Mouse (Mus musculus) c-Kit-positive CD71-negative TER-119-negative erythroid progenitor cells, embryonic 14.5 days (primary cell): Measurements from ENCODE around the gene Atf7ip.
A peak's percentile ranks its signal among the peaks of the same experiment; 100 is the strongest.
"Not testable (repeated sequence)": the region's sequence is repeated elsewhere in the genome, so short reads cannot be mapped to it uniquely, and the experiment has no call there.

Experiments
- DNase-seq: peaks from one replicate; pipeline ENCODE4 v3.0.0-alpha.2; 2013; ENCODE audit warnings: low read depth

The Atf7ip gene

GRCm38 (mm10) chr6:136505867-136506266 lies at the start of gene Atf7ip:
Gene Atf7ip (plus strand): TSS chr6:136506167.
- DNase-seq, result not testable (repeated sequence)

DNA sequence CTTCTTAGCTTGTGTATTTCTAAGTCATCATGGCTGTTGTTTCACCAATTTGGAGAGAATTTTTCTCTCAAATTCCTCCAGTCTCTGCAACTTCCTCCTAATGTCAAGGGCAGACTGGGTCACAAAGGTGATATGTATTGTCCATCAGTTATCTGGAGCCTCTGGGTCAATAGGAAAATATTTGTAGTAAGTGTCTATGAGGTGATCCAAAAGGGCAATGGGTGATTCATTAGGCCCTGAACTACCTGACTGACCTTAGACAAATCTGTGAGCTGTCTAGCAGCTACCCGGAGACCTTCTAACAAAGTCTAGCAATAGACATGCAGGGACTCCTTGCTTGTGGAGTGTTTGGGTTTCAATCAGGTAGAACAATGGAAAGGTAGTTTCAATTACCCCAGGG lies 49.7 kb upstream of the Atf7ip start:
- no peak for DNase-seq

DNA sequence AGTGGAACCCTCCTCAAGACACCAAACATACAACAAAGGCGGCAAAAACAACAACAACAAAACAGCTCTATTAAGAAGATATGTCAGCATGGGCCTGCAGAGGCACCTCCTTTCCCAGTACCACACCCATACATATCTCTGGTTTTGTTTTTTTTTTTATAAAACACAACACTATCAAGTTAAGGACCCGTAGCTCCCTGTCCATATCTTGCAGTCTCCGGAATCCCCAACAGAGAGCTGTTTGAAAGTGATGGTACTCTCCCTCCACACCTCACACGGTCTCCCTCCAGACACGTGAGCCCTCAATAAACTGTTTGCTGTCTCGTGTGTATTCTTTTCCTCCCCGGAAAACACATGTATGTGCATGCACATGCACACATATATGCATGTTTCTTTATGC lies 46.8 kb upstream of the Atf7ip start:
- no peak for DNase-seq

DNA sequence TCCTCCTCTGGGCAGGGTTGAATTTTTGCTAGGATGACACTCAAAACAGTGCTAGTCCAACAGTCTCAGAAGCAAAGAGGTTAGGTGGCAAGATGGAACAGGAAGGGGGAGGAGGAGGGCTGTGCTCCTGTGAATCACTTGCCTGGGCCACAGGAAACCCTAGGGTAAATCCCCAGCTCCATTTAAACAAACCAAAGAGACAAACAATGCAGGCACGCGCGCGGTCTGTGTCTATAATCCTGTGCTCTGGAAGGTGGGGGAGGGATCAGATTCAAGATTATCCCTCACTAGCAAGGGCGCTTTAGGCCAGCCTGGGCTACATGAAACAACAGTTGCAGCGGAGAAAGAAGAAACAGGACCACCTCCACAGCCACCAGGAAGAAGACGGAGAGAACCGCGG lies 42.5 kb upstream of the Atf7ip start:
- no peak for DNase-seq

- no peak for DNase-seq
Measured at GRCm38 (mm10) chr6:136464121-136464621, 41.8 kb upstream of the Atf7ip start.

DNA sequence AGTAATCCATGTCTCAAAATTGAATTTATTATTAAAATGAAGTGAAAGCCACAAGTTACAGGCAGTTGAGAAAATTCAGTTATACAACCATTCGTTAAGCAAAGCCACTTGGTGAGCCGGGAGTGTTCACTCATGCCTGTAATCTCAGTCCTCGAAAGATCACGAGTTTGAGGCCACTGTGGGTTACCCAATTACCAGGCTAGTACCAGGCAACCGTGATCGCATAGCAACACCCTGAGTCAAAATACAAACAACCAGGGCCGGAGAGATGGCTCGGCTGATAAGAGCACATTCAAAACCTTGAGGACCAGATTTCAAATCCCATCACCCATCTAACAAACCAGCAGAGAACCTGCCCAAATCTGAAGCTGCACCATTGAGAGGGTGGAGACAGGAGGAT lies 40.9 kb upstream of the Atf7ip start:
- DNase-seq, result no peak

GRCm38 (mm10) chr6:136465959-136466381 lies 40.0 kb upstream of the Atf7ip start:
- DNase-seq, result no peak

- DNase-seq, result peak; percentile 87
Measured at GRCm38 (mm10) chr6:136466956-136467750, 38.8 kb upstream of the Atf7ip start.

DNA sequence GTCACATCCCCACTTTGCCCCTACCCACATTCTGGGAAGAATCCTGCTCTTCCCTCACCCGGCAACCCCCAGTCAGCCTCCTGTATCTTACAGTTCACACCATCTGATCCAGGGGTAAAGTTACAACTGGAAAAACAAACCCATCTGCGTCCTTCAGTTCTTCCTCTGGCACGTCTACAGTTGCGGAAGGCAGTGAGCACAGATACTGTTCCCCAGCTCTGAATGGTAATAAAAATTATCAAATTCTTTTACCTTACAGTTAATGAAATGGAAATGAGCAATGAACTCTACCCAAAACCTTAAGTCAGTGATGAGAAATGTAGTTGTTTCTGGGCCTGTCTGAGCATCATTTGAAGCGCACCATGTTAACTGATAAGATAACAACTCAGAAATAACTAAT lies 38.1 kb upstream of the Atf7ip start:
- no peak for DNase-seq

DNA sequence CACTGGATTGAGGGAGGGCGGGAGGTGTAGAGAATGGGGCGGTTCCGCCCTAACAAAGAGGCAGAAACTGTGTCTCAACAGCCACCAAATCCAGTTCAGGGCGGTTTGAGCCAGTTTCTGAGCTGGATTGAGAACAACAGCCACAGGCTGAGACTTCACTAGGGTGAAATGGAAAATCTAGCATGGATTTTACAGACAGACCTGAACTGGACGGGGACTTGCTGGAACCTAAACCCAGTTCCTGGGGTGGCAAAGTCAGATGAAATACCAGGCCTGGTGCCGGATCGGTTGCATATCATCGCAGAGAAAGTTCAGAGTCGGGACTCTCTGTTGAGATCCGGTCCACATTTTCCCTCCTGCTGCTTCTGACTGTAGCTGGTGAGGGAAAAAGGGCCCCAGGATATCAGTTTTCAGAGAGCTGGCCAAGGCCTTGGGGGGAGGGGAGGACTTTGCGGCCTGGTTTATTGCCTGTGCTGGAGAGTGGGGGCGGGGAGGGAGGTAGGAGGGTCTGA lies 37.5 kb upstream of the Atf7ip start:
- peak; percentile 97 for DNase-seq

GRCm38 (mm10) chr6:136468974-136469792 lies 36.8 kb upstream of the Atf7ip start:
- DNase-seq, result no peak

DNA sequence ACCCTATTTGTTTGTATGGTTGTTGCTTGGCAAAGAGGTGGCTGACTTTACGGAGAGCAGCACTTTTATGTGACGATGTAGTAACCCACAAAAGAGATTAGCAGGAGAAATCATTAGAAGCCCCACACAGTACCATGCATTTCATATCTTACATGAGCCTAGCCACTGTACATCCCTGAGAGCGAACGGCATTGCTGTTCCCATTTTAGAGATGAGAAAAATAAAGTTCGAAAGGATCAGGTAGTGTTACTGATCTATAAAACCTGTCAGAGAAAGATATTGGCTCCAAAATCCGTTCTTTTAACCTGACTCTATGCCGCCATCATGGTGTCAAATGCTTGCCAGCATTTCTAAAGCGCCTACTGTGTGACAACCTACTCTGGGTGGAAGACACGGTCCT lies 36.2 kb upstream of the Atf7ip start:
- no peak for DNase-seq

DNA sequence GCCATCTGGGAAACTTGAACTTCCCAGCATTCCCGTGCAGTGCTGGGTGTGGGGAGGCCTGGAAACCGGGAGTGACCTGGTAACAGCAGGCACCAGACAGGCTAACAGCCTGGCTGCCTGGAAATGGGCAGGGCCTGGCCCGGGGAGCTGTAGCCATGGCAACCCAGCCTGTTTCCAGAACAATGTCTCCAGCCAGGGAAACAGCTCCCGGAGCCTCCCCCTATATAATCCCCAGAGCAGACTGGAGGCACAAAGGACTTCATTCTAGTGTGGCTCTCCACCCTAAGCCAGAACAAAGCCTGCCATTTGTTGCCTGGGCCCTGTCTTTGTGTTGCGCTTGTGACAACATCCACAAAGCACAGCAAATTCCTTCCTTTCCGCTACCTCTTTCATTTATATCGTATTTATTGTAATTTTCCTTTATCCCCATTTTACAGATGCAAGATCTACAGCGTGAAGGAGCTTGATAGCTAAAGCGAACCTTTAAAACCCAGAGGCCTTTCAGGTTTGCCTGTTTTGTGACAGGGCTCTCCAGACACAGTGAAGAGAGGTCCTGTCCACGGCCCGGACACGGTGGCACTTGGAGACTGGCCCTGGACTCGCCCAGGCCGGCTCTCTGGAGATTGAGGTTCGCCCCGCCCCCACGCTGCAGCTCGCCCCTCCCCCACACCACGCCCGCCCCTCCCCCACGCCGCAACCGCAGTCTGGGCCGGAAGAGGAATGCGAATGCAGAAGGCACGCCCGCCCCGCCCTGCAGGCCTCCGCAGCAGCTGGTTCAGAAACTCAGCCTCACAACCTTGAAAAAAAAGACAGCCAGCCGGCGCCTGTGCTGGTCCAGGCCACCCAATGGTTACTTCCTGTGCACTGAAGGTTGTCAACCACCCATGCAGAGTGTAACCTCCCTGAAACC lies 35.4 kb upstream of the Atf7ip start:
- DNase-seq, result no peak

DNA sequence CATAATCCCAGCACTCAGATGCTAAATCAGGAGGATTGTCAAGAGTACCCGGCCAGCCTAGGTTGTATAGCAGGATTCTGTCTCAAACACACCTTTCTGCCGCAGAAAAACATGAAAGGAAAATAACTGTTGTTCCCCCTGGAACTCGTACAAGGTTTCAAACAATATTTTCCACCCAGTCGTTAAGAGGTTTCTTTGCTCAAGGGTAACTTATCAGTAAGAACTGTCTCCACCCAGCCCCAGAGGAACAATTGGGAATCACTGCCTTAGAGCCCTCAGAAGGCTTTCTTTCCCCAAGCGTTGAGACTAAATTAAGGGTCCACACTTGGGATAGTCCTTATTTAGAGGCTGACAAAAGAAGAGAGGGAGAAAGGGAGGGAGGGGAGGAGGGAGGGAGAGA lies 34.4 kb upstream of the Atf7ip start:
- DNase-seq, result no peak

DNA sequence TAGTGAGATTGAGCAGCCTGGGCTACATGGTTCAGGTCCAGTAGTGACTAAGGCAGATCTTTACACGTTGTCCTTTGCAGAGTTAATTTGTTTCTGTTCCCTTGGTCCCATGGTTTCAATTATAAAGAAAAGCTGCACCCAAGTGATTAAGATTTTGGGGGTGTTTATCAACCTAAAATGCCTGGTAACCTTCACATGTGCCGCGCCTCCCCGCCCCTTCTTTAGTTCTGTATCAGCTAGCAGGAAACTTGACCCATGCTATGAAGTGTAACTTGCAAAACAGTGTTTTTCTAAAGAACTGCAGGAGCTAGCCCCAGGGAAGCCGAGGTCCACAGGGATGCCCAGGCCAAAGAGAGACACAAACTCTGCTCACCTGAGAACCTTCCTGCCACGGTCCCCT lies 33.2 kb upstream of the Atf7ip start:
- no peak for DNase-seq

GRCm38 (mm10) chr6:136473472-136474129 lies 32.4 kb upstream of the Atf7ip start:
- no peak for DNase-seq

GRCm38 (mm10) chr6:136475171-136475860 lies 30.7 kb upstream of the Atf7ip start:
- DNase-seq, result no peak

GRCm38 (mm10) chr6:136477878-136478277 lies 28.1 kb upstream of the Atf7ip start:
- DNase-seq, result no peak

DNA sequence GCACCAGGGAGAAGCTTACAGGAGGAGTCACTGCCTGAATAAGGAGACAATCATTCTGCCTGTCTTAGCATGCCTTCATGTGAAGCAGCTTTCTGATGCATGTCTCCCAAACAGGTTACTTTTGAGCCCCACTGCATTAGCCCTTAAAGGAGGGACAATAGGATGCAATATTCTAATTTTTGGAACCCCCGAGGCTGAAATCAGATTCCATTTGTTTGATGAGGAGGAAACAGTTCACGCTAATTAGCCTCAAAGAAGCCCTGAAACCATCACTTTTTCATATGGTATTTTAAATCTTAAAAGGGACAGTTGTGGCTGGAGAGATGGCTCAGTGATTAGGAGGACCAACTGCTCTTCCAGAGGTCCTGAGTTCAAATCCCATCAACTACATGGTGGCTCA lies 22.4 kb upstream of the Atf7ip start:
- DNase-seq, result no peak

DNA sequence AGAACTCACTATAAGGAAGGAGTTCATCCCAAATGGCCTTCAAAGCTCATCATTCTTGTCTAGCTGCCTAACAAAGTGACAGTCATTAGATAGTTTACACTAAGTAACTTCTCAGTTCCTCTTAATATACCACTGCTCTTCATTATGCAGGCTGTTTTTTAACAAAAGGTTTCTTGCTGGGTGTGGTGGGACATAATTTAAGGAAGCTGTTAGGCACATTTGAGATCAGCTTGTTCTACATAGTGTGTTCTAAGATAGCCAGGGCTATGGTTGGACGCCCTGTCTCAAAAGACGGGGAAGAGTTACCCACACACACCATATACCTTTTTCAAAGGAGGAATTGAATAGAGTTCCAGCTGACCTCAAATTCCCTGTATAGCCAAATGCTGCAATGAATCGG lies 21.9 kb upstream of the Atf7ip start:
- DNase-seq, result no peak

GRCm38 (mm10) chr6:136486166-136486565 lies 19.8 kb upstream of the Atf7ip start:
- DNase-seq, result no peak
